Mouse (Mus musculus): ENCODE data around the gene Wdr48. TPM values are rescaled to one million over a fixed set of nuclear protein-coding genes. Genes with fewer than 3 reads are reported as not detected.

The Wdr48 gene
- total and polyA plus RNA-seq, 2 experiments from 2014 or later, result 47.9 to 83.2 TPM

GRCm38 (mm10) chr9:119939646-119940045 is 45.0 kb downstream of the Wdr48 start:
- Histone ChIP-seq H3K4me1 (ENCODE audit: insufficient read depth) (peaks cover 7% of the 10 kb centered on the region), H3K4me3 (ENCODE audit: low read depth, low read length) (no peak overlapping the region), H3K9ac (no peak overlapping the region), H3K27me3 (ENCODE audit: insufficient read depth, low read length) (no peaks in the 10 kb centered on the region), H3K36me3 (ENCODE audit: insufficient read depth) (no peaks in the 10 kb centered on the region), H3K27ac (ENCODE audit: low read depth, low read length) (no peak overlapping the region), H3K4me2 (ENCODE audit: low read depth) (no peak overlapping the region), H3K9me3 (ENCODE audit: low read length) (no peaks in the 10 kb centered on the region)
- DNase-seq, result no peak
- WGBS, result 72% methylated on average over 10 of the region's 10 CpGs
- no peak for TF ChIP-seq CTCF (IDR thresholded peaks at IDR 0.05; ENCODE audit: low read depth)
- no peak for ATAC-seq

DNA sequence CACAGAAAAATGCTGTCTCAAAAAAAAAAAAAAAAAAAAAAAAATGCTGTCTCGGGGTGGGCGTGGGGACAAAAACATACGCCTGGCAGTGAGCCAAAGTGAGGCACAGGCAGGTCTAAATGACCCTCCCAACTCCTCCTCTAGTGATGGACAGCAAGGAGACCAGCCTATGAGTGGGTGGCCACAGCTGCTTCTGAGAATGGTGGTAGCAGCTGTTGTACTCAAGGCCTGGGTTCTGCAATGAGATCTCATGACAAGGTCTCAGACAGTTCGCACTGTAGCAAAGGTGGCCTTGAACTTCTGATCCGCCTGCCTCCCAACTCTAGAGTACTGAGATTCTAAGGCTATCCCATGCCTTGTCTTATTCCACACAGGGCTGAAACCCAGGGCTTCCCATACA is 46.7 kb downstream of the Wdr48 start:
- Histone ChIP-seq H3K4me1 (ENCODE audit: insufficient read depth) (peaks cover 3% of the 10 kb centered on the region), H3K9me3 (ENCODE audit: low read length) (no peaks in the 10 kb centered on the region), H3K36me3 (ENCODE audit: insufficient read depth) (no peaks in the 10 kb centered on the region), H3K9ac (no peak overlapping the region), H3K4me3 (ENCODE audit: low read depth, low read length) (no peak overlapping the region), H3K4me2 (ENCODE audit: low read depth) (no peak overlapping the region), H3K27ac (ENCODE audit: low read depth, low read length) (no peak overlapping the region), H3K27me3 (ENCODE audit: insufficient read depth, low read length) (no peaks in the 10 kb centered on the region)
- no peak for TF ChIP-seq CTCF (IDR thresholded peaks at IDR 0.05; ENCODE audit: low read depth)
- ATAC-seq, result no peak
- 76% methylated on average over 5 of the region's 5 CpGs for WGBS
- no peak for DNase-seq

DNA sequence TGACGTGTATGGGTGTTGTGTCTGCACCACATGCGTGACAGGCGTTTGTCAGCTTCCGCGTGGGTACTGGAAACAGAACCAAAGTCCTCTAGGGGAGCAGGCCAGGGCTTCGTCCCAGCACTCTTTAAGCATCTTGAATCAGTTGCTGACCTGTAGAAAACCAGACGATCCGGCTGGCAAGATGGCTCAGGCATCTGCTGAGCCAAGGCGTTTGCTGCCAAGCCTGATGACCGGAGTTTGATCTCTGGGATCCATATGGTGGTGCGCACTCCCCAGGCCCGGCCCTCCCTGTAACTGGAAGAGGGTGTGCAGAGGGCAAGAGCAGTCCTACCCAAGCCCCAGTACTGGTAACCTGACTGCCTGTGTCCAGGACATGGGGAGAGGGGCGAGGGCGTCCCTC is 47.2 kb downstream of the Wdr48 start:
- no peak for TF ChIP-seq CTCF (IDR thresholded peaks at IDR 0.05; ENCODE audit: low read depth)
- Histone ChIP-seq H3K9me3 (ENCODE audit: low read length) (no peaks in the 10 kb centered on the region), H3K4me1 (ENCODE audit: insufficient read depth) (no peaks in the 10 kb centered on the region), H3K4me3 (ENCODE audit: low read depth, low read length) (no peak overlapping the region), H3K27ac (ENCODE audit: low read depth, low read length) (no peak overlapping the region), H3K36me3 (ENCODE audit: insufficient read depth) (no peaks in the 10 kb centered on the region), H3K9ac (no peak overlapping the region), H3K4me2 (ENCODE audit: low read depth) (no peak overlapping the region), H3K27me3 (ENCODE audit: insufficient read depth, low read length) (no peaks in the 10 kb centered on the region)
- WGBS, result 83% methylated on average over 14 of the region's 14 CpGs
- DNase-seq (no peak), ATAC-seq (no peak)

- Histone ChIP-seq H3K9me3 (ENCODE audit: low read length) (no peaks in the 10 kb centered on the region), H3K4me1 (ENCODE audit: insufficient read depth) (no peaks in the 10 kb centered on the region), H3K4me3 (ENCODE audit: low read depth, low read length) (no peak overlapping the region), H3K27me3 (ENCODE audit: insufficient read depth, low read length) (no peaks in the 10 kb centered on the region), H3K4me2 (ENCODE audit: low read depth) (no peak overlapping the region), H3K36me3 (ENCODE audit: insufficient read depth) (no peaks in the 10 kb centered on the region), H3K27ac (ENCODE audit: low read depth, low read length) (no peak overlapping the region), H3K9ac (no peak overlapping the region)
- 60% methylated on average over 1 of the region's 1 CpGs for WGBS
- TF ChIP-seq CTCF (IDR thresholded peaks at IDR 0.05; ENCODE audit: low read depth), result no peak
- no peak for DNase-seq
- ATAC-seq, result no peak
These were observed 48.6 kb downstream of the Wdr48 start for GRCm38 (mm10) chr9:119943326-119943725.

DNA sequence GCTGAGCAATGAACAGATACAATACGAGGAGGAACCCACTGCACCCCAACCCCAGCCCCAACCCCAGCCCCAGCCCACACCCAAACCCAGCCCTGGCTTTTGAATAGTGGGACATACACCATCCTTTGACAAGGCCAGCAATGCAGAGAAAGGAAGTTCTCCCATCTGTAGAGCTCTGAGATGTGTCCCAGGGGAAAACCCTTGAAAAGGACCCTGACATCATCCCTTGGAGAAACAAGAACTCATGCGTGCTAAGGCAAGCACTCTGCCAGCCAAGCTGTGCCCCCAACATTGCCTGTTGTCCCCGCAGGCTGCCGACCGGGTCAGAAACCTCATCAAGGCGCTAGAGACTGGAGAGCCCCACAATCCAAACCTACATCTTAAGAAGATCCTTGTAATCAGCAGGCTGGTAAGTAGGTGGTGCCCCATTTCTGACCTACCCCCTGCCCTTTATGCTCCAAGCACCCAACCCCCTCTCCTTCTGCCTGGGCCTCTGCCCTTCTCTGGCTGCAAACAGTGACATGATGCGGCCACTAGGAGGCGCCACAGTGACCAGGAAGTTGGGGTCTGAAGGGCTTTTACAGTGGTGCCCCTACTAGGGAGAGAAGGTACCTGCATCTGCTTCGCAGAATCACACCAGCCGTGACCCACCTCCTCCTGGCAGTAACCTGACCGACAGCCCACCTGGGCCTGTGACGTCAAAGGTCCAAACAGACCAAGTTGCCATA is 50.7 kb downstream of the Wdr48 start:
- 72% methylated on average over 12 of the region's 12 CpGs for WGBS
- TF ChIP-seq CTCF (IDR thresholded peaks at IDR 0.05; ENCODE audit: low read depth), result peak; percentile 53

DNA sequence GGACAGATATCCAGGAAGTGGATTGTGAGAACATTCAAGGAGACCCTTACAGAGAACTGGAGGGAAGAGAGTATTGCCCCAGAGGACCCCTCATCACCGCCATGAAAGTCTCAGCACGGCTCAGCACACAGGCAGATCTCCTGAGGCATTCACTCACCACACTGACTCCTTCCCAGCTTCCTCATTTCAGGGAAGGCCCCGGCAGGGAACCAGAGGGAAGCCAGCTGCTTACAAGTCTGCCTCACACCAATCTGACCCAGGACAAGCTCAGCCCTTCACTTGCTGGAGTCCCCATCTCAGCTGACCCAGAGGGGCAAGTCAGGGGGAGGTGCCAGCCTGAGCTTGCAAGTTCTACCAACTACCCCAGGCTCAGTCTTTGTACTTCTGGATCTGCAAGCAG is 54.1 kb downstream of the Wdr48 start:
- no peak for DNase-seq
- Histone ChIP-seq H3K4me1 (ENCODE audit: insufficient read depth) (no peaks in the 10 kb centered on the region), H3K27ac (ENCODE audit: low read depth, low read length) (no peak overlapping the region), H3K9ac (no peak overlapping the region), H3K27me3 (ENCODE audit: insufficient read depth, low read length) (no peaks in the 10 kb centered on the region), H3K36me3 (ENCODE audit: insufficient read depth) (no peaks in the 10 kb centered on the region), H3K4me3 (ENCODE audit: low read depth, low read length) (no peak overlapping the region), H3K4me2 (ENCODE audit: low read depth) (no peak overlapping the region), H3K9me3 (ENCODE audit: low read length) (no peaks in the 10 kb centered on the region)
- ATAC-seq, result no peak
- no peak for TF ChIP-seq CTCF (IDR thresholded peaks at IDR 0.05; ENCODE audit: low read depth)
- 59% methylated on average over 3 of the region's 3 CpGs for WGBS

More for the DNA sequence above, 50.7 kb downstream of the Wdr48 start:
- Histone ChIP-seq H3K27me3 (ENCODE audit: insufficient read depth, low read length) (no peaks in the 10 kb centered on the region), H3K9ac (no peak overlapping the region), H3K27ac (ENCODE audit: low read depth, low read length) (no peak overlapping the region), H3K9me3 (ENCODE audit: low read length) (no peaks in the 10 kb centered on the region), H3K4me1 (ENCODE audit: insufficient read depth) (no peaks in the 10 kb centered on the region), H3K4me3 (ENCODE audit: low read depth, low read length) (no peak overlapping the region), H3K36me3 (ENCODE audit: insufficient read depth) (no peaks in the 10 kb centered on the region), H3K4me2 (ENCODE audit: low read depth) (no peak overlapping the region)
- DNase-seq (no peak), ATAC-seq (no peak)

GRCm38 (mm10) chr9:119950434-119950833 is 55.8 kb downstream of the Wdr48 start:
- no peak for TF ChIP-seq CTCF (IDR thresholded peaks at IDR 0.05; ENCODE audit: low read depth)
- ATAC-seq, result peak; percentile 29; the same call in 1 of the 2 replicates
- no peak overlapping the region for H3K9ac ChIP-seq
- no peaks in the 10 kb centered on the region for H3K36me3 ChIP-seq (ENCODE audit: insufficient read depth)
- H3K4me1 ChIP-seq (ENCODE audit: insufficient read depth), result no peaks in the 10 kb centered on the region
- no peak for DNase-seq
- WGBS, result 41% methylated on average over 6 of the region's 6 CpGs
- no peak overlapping the region for H3K4me2 ChIP-seq (ENCODE audit: low read depth)
- no peak overlapping the region for H3K27ac ChIP-seq (ENCODE audit: low read depth, low read length)
- no peak overlapping the region for H3K4me3 ChIP-seq (ENCODE audit: low read depth, low read length)
- no peaks in the 10 kb centered on the region for H3K9me3 ChIP-seq (ENCODE audit: low read length)
- H3K27me3 ChIP-seq (ENCODE audit: insufficient read depth, low read length), result no peaks in the 10 kb centered on the region
